Mouse (Mus musculus): ENCODE data around the gene Tmbim1. TPM values are rescaled to one million over a fixed set of nuclear protein-coding genes. Genes with fewer than 3 reads are reported as not detected.
A peak's percentile ranks its signal among the peaks of the same experiment; 100 is the strongest.

The Tmbim1 gene
- total RNA-seq (2014; fragmentation: Nextera tagmentation): 18.7 and 19.8 TPM in 2 replicates
- total RNA-seq (2017): 19.7 and 26.0 TPM in 2 replicates
- polyA plus RNA-seq (2012): 110 and 115 TPM in 2 replicates

DNA sequence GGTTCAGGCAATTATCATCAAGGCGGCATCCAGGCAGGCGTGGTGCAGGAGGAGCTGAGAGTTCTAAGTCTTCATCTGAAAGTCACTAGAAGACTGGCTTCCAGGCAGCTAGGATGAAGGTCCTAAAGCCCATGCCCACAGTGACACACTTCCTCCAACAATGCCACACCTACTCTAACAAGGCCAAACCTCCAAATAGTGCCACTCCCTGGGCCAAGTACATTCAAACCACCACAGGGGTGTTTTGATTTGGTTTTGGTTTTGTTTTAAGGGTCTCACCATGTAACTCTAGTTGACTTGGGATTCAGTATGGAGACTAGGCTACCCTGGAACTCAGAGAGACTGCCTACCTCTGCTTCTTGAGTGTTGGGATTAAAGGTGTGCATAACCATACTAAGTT lies at the start of gene Tmbim1:
Gene Tmbim1 (minus strand): TSS at position 101 of the 400 bp plus-strand sequence.
- ATAC-seq (ENCODE audit: extremely low read depth, insufficient number of reproducible peaks, low FRiP score, poor library complexity, severe bottlenecking) (no peak), DNase-seq (ENCODE audit: low spot score) (no peak)
- peaks cover 25% of the 10 kb centered on the region for H3K36me3 ChIP-seq (replicated peaks)
- TF ChIP-seq CTCF (IDR thresholded peaks at IDR 0.05; ENCODE audit: low read depth, low read length) (no peak), POLR2AphosphoS5 (IDR thresholded peaks at IDR 0.05; ENCODE audit: insufficient replicate concordance, low read depth, low read length) (no peak), GATA1 (IDR thresholded peaks at IDR 0.05; ENCODE audit: borderline replicate concordance, low read length) (no peak), GATA2 (IDR thresholded peaks at IDR 0.05; ENCODE audit: borderline replicate concordance, low read depth, low read length) (no peak), TAL1 (conservative IDR thresholded peaks at IDR 0.05; ENCODE audit: low read depth, low read length) (no peak)
- peaks cover 44% of the 10 kb centered on the region for H3K4me1 ChIP-seq (ENCODE audit: insufficient read depth, low read depth, low read length)
- H3K9me3 ChIP-seq (replicated peaks): no peaks in the 10 kb centered on the region
- peaks cover 3% of the 10 kb centered on the region; the same call in 1 of the 2 replicates for H3K27me3 ChIP-seq (ENCODE audit: insufficient read depth, low read length)
- H3K4me3 ChIP-seq (ENCODE audit: low read depth, low read length): peak within 1 kb of the TSS; percentile 77; the same call in 1 of the 2 replicates

DNA sequence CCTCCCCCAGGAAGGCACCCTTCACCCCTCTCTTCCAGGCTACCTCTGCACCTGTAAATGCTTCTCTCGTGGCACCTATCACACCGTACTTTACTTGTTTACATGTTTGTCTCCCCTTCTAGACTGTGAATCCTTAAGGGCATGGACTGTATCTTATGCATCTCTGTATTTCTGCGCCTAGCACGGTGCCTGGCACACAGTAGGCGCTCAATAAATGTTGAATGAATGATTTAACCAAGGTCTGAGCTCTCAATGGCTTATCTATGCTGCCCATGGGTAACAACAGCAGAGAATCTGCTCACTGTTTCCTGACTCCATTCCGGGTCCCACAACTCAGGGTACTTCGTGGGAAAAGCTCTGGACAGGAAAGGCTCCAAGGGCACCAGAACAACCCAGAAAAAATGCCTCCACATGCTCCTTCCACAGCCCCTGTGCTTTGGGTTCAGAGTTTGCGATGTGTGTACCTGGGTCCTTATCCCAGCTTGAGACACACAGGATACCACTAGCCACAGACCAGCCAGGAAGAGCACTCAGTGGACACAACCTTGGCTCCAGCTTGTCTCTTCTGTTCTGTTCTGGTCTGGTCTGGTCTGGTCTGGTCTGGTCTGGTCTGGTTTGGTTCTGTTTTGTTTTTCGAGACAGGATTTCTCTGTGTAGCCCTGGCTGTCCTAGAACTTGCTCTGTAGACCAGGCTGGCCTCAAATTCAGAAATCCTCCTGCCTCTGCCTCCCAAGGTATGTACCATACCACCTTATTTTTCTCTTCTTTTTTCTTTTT lies 48.2 kb upstream of the Tmbim1 start:
- no peak for ATAC-seq (ENCODE audit: extremely low read depth, insufficient number of reproducible peaks, low FRiP score, poor library complexity, severe bottlenecking)
- no peak for DNase-seq (ENCODE audit: low spot score)
- no peak overlapping the region for H3K4me3 ChIP-seq (ENCODE audit: low read depth, low read length)
- no peaks in the 10 kb centered on the region for H3K4me1 ChIP-seq (ENCODE audit: insufficient read depth, low read depth, low read length)
- no peak for TF ChIP-seq GATA1 (IDR thresholded peaks at IDR 0.05; ENCODE audit: borderline replicate concordance, low read length)
- H3K27me3 ChIP-seq (ENCODE audit: insufficient read depth, low read length): peaks cover 44% of the 10 kb centered on the region
- no peaks in the 10 kb centered on the region for H3K36me3 ChIP-seq (replicated peaks)
- H3K9me3 ChIP-seq (replicated peaks): no peaks in the 10 kb centered on the region

DNA sequence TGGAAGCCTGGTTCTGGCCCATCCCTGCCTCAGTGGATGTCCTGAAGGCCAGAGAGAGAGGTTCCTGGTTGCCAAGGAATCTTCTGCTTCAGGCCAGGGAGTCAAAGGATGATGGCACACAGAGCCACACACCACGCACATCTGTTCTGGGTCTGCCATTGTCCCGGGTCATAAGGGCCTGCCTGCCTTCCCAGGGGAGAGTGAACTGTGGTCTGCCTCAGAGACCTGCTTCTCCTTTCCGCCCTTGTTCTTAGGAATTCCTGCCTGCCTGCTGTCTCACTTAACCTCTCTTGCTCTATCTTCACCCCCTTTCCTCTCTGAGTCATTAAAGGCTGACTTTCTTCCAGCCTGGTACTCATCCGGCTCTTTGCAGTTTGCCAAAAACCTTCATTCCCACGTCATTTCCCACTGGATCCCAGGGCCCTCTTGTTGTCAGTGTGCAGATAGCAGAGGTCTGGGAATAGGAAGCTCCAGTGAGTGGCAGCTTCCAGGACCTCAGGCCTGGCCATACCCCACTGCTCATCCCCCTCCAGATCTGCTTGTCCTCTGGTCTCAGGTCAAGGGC lies 47.2 kb upstream of the Tmbim1 start:
- Histone ChIP-seq H3K36me3 (replicated peaks) (no peaks in the 10 kb centered on the region), H3K9me3 (replicated peaks) (no peaks in the 10 kb centered on the region), H3K27me3 (ENCODE audit: insufficient read depth, low read length) (peaks cover 46% of the 10 kb centered on the region), H3K4me1 (ENCODE audit: insufficient read depth, low read depth, low read length) (no peaks in the 10 kb centered on the region), H3K4me3 (ENCODE audit: low read depth, low read length) (no peak overlapping the region)
- ATAC-seq (ENCODE audit: extremely low read depth, insufficient number of reproducible peaks, low FRiP score, poor library complexity, severe bottlenecking) (no peak), DNase-seq (ENCODE audit: low spot score) (no peak)
- TF ChIP-seq TAL1 (conservative IDR thresholded peaks at IDR 0.05; ENCODE audit: low read depth, low read length) (no peak), GATA1 (IDR thresholded peaks at IDR 0.05; ENCODE audit: borderline replicate concordance, low read length) (no peak), GATA2 (IDR thresholded peaks at IDR 0.05; ENCODE audit: borderline replicate concordance, low read depth, low read length) (no peak), CTCF (IDR thresholded peaks at IDR 0.05; ENCODE audit: low read depth, low read length) (no peak), POLR2AphosphoS5 (IDR thresholded peaks at IDR 0.05; ENCODE audit: insufficient replicate concordance, low read depth, low read length) (no peak)

- TF ChIP-seq CTCF (IDR thresholded peaks at IDR 0.05; ENCODE audit: low read depth, low read length) (no peak), TAL1 (conservative IDR thresholded peaks at IDR 0.05; ENCODE audit: low read depth, low read length) (no peak), GATA1 (IDR thresholded peaks at IDR 0.05; ENCODE audit: borderline replicate concordance, low read length) (no peak), POLR2AphosphoS5 (IDR thresholded peaks at IDR 0.05; ENCODE audit: insufficient replicate concordance, low read depth, low read length) (no peak), GATA2 (IDR thresholded peaks at IDR 0.05; ENCODE audit: borderline replicate concordance, low read depth, low read length) (no peak)
- peaks cover 51% of the 10 kb centered on the region for H3K27me3 ChIP-seq (ENCODE audit: insufficient read depth, low read length)
- H3K9me3 ChIP-seq (replicated peaks): no peaks in the 10 kb centered on the region
- DNase-seq (ENCODE audit: low spot score) (no peak), ATAC-seq (ENCODE audit: extremely low read depth, insufficient number of reproducible peaks, low FRiP score, poor library complexity, severe bottlenecking) (no peak)
- H3K4me1 ChIP-seq (ENCODE audit: insufficient read depth, low read depth, low read length): no peaks in the 10 kb centered on the region
- H3K36me3 ChIP-seq (replicated peaks): no peaks in the 10 kb centered on the region
- no peak overlapping the region for H3K4me3 ChIP-seq (ENCODE audit: low read depth, low read length)
Measured at GRCm38 (mm10) chr1:74351185-74351769, 45.9 kb upstream of the Tmbim1 start.

- Histone ChIP-seq H3K9me3 (replicated peaks) (no peaks in the 10 kb centered on the region), H3K36me3 (replicated peaks) (no peaks in the 10 kb centered on the region), H3K27me3 (ENCODE audit: insufficient read depth, low read length) (peaks cover 56% of the 10 kb centered on the region), H3K4me1 (ENCODE audit: insufficient read depth, low read depth, low read length) (no peaks in the 10 kb centered on the region), H3K4me3 (ENCODE audit: low read depth, low read length) (no peak overlapping the region)
- ATAC-seq (ENCODE audit: extremely low read depth, insufficient number of reproducible peaks, low FRiP score, poor library complexity, severe bottlenecking) (no peak), DNase-seq (ENCODE audit: low spot score) (no peak)
- TF ChIP-seq TAL1 (conservative IDR thresholded peaks at IDR 0.05; ENCODE audit: low read depth, low read length) (no peak), POLR2AphosphoS5 (IDR thresholded peaks at IDR 0.05; ENCODE audit: insufficient replicate concordance, low read depth, low read length) (no peak), GATA2 (IDR thresholded peaks at IDR 0.05; ENCODE audit: borderline replicate concordance, low read depth, low read length) (no peak), GATA1 (IDR thresholded peaks at IDR 0.05; ENCODE audit: borderline replicate concordance, low read length) (no peak), CTCF (IDR thresholded peaks at IDR 0.05; ENCODE audit: low read depth, low read length) (no peak)
Measured at GRCm38 (mm10) chr1:74344163-74344916, 38.9 kb upstream of the Tmbim1 start.

DNA sequence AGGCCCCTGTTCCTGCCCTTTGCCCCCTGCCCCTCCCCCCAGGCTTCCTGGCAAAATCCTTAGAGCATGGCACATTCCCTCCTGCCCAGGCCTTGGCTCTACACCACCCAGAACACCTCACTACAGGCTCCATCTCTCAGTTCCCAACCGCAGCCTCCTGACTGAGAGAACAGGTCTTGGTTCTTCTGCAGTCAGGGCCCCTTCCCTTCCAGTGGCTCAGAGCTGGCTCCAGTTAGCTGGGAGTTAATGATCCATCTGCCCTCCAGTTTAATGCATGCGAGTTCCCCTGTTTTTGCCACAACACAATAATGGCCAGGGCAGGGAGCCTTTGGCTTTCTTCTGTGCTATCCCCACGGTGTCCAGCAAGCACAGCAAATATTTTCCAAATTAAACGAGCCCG lies 37.7 kb upstream of the Tmbim1 start:
- peaks cover 3% of the 10 kb centered on the region for H3K4me1 ChIP-seq (ENCODE audit: insufficient read depth, low read depth, low read length)
- DNase-seq (ENCODE audit: low spot score): no peak
- no peaks in the 10 kb centered on the region for H3K36me3 ChIP-seq (replicated peaks)
- no peak for ATAC-seq (ENCODE audit: extremely low read depth, insufficient number of reproducible peaks, low FRiP score, poor library complexity, severe bottlenecking)
- peaks cover 58% of the 10 kb centered on the region for H3K27me3 ChIP-seq (ENCODE audit: insufficient read depth, low read length)
- TF ChIP-seq CTCF (IDR thresholded peaks at IDR 0.05; ENCODE audit: low read depth, low read length): no peak
- H3K9me3 ChIP-seq (replicated peaks): no peaks in the 10 kb centered on the region
- no peak overlapping the region for H3K4me3 ChIP-seq (ENCODE audit: low read depth, low read length)
